Mouse (Mus musculus) heart, adult 10 weeks (tissue): ENCODE data around the gene Bcap29. TPM values are rescaled to one million over a fixed set of nuclear protein-coding genes. Genes with fewer than 3 reads are reported as not detected.

ENCODE experiments used
- polyA plus RNA-seq: library from polyadenylated mRNA; stranded (reverse); fragments of 350-450 nt; fragmentation: Illumina TruSeq; extraction: RNeasy Lipid Tissue Mini Kit (QIAGEN cat#74804); gene quantifications from one replicate; pipeline ENCODE4 v1.2.3, GENCODE M21; 2014; ENCODE audit warnings: low read depth, low replicate concordance

The Bcap29 gene
- 50.2 TPM for polyA plus RNA-seq

GRCm38 (mm10) chr12:31634343-31635239 is at the start of gene Bcap29:
TSS of gene Bcap29 (minus strand) at chr12:31634658.

GRCm38 (mm10) chr12:31654197-31654964 is 19.9 kb upstream of the Bcap29 start, which contains the start of the genes Dus4l and Cog5:
TSS of gene Dus4l (minus strand) at chr12:31654826.
TSS of gene Cog5 (plus strand) at chr12:31654869.

Other genes with a start within 250 kb of the Bcap29 start
- 2.2 TPM for gene Slc26a3, start 243.8 kb downstream of the Bcap29 start, polyA plus RNA-seq
- gene Cbll1, start 135.0 kb downstream of the Bcap29 start, polyA plus RNA-seq = 6.7 TPM
- not detected for gene Slc26a4, start 74.7 kb downstream of the Bcap29 start, polyA plus RNA-seq
- 11.9 TPM for gene Dus4l, start 20.2 kb upstream of the Bcap29 start, polyA plus RNA-seq
- gene Cog5, start 20.2 kb upstream of the Bcap29 start, polyA plus RNA-seq = 49.5 TPM
- gene Gpr22, start 79.3 kb upstream of the Bcap29 start, polyA plus RNA-seq = 23.7 TPM